6 mouse cellular contexts compared by ENCODE assay signal in genomic region chr7:127458371-127459122, GRCm38 (mm10). TPM values are rescaled to one million over a fixed set of nuclear protein-coding genes. Genes with fewer than 3 reads are reported as not detected.
DNase-seq lines count a peak whose midpoint lies in the region; ATAC-seq and TF ChIP-seq lines count a peak whose summit lies in the region.
"Not testable (repeated sequence)": the region's sequence is repeated elsewhere in the genome, so short reads cannot be mapped to it uniquely, and the experiment has no call there.
"Had no signal": no experiment of that assay in that cellular context is flagged by ENCODE, and none has a peak within 500 bp of the region (broad histone marks: within the 10 kb centered on the region; RNA-seq: fewer than 3 reads in every experiment).

No protein-coding gene starts in this region.

- peak; percentile 18; the same call in 1 of the 2 replicates for ATAC-seq in liver, embryonic 12.5 days
- ATAC-seq in liver, embryonic 14.5 days (ENCODE audit: insufficient read depth), result 0 out of 2 replicates have a peak, but pooled peaks have one; percentile 5
- ATAC-seq in midbrain, embryonic 11.5 days (ENCODE audit: low FRiP score), result not testable (repeated sequence)

- TF ChIP-seq CTCF in liver, embryonic 14.5 days (IDR thresholded peaks at IDR 0.05; ENCODE audit: low read depth), result not testable (repeated sequence)

- not testable (repeated sequence) for H3K27me3 ChIP-seq in liver, embryonic 12.5 days (replicated peaks); liver, embryonic 14.5 days (ENCODE audit: control insufficient read depth, insufficient read depth, low read length); midbrain, embryonic 11.5 days (ENCODE audit: control insufficient read depth, insufficient read depth, low read length)

- not testable (repeated sequence) for H3K9me3 ChIP-seq in ES-E14 (ENCODE audit: control insufficient read depth, insufficient read depth, low read depth, low read length); liver, embryonic 14.5 days (ENCODE audit: control insufficient read depth, low read length); midbrain, embryonic 11.5 days (ENCODE audit: control insufficient read depth, low read length)
- peaks cover 12% of the 10 kb centered on the region for H3K9me3 ChIP-seq in liver, embryonic 12.5 days (replicated peaks)

- H3K36me3 ChIP-seq in ES-E14 (ENCODE audit: control insufficient read depth, insufficient read depth, low read length, poor library complexity, severe bottlenecking), result peaks cover 19% of the 10 kb centered on the region
- peaks cover 78% of the 10 kb centered on the region for H3K36me3 ChIP-seq in liver, embryonic 12.5 days
- not testable (repeated sequence) for H3K36me3 ChIP-seq in liver, embryonic 14.5 days (replicated peaks; ENCODE audit: control insufficient read depth, insufficient read depth, low read depth)
- H3K36me3 ChIP-seq in midbrain, embryonic 11.5 days (ENCODE audit: control insufficient read depth, insufficient read depth, low read length), result peaks cover 14% of the 10 kb centered on the region

- 0 out of 2 replicates have a peak overlapping the region, but pooled peaks have one; percentile 27 for H3K4me2 ChIP-seq in liver, embryonic 12.5 days
- H3K4me2 ChIP-seq in liver, embryonic 14.5 days (ENCODE audit: low read depth); midbrain, embryonic 11.5 days: not testable (repeated sequence)

- peak overlapping the region; percentile 2; the same call in 1 of the 2 replicates for H3K27ac ChIP-seq in ES-E14 (ENCODE audit: insufficient read depth, low read depth, low read length, poor library complexity, severe bottlenecking)
- not testable (repeated sequence) for H3K27ac ChIP-seq in liver, embryonic 12.5 days; liver, embryonic 14.5 days; midbrain, embryonic 11.5 days (ENCODE audit: low read depth, low read length)

- H3K4me1 ChIP-seq in ES-E14 (ENCODE audit: control insufficient read depth in 2 of 2, insufficient read depth in 2 of 2, low read length in 2 of 2, poor library complexity in 1 of 2); liver, embryonic 14.5 days (replicated peaks; ENCODE audit: control insufficient read depth in 2 of 2, insufficient read depth in 2 of 2, low read length in 1 of 2); midbrain, embryonic 11.5 days (ENCODE audit: control insufficient read depth, insufficient read depth, low read length): not testable (repeated sequence)
- H3K4me1 ChIP-seq in liver, embryonic 12.5 days, result peaks cover 13% of the 10 kb centered on the region; the same call in 1 of the 2 replicates

- in situ Hi-C loops in ES-E14 (cut with MboI; ENCODE audit: low sequenced_read_pairs in 2 of 2, unreplicated experiment in 2 of 2), result not testable (repeated sequence)

- not testable (repeated sequence) for TF ChIP-seq EP300 in liver, embryonic 14.5 days (IDR thresholded peaks at IDR 0.05; ENCODE audit: low read depth)

- WGBS in liver, embryonic 12.5 days (ENCODE audit: insufficient replicate concordance), result 80% methylated on average over 3 of the region's 3 CpGs
- 77% methylated on average over 3 of the region's 3 CpGs for WGBS in liver, embryonic 14.5 days (ENCODE audit: insufficient replicate concordance)
- 82% methylated on average over 3 of the region's 3 CpGs for whole genome bisulfite sequencing in midbrain, embryonic 11.5 days

- H3K9ac ChIP-seq in ES-E14 (ENCODE audit: insufficient read depth, low read depth, low read length, poor library complexity, severe bottlenecking); liver, embryonic 12.5 days; liver, embryonic 14.5 days (replicated peaks); midbrain, embryonic 11.5 days (ENCODE audit: low read length): not testable (repeated sequence)

- DNase-seq in ES-E14 (ENCODE audit: low read depth, low spot score); liver, embryonic 14.5 days (ENCODE audit: low read depth in 3 of 3, low spot score in 3 of 3): not testable (repeated sequence)
- peak; percentile 65 for DNase-seq in ZHBTc4 (ENCODE audit: low read depth, low spot score)
- peak; percentile 62 for DNase-seq in midbrain, embryonic 11.5 days (ENCODE audit: low spot score, missing footprints)

- not testable (repeated sequence) for H3K4me3 ChIP-seq in ES-E14 (ENCODE audit: insufficient read depth in 1 of 2, low read depth in 1 of 2, low read length in 2 of 2, poor library complexity in 1 of 2, severe bottlenecking in 1 of 2); liver, embryonic 12.5 days; liver, embryonic 14.5 days (ENCODE audit: insufficient read depth in 1 of 2, low read depth in 2 of 2, low read length in 2 of 2); midbrain, embryonic 11.5 days (ENCODE audit: low read depth, low read length)

TF ChIP-seq in ES-E14, 5 proteins besides CTCF, POLR2A, EP300 and RAD21:
- peak; percentile 80; the same call in 1 of the 2 replicates for TF ChIP-seq ZNF384 (IDR thresholded peaks at IDR 0.05; ENCODE audit: low read depth, low read length)

RNA-seq across cellular contexts. Expression of gene Prr14, which starts 0.9 kb away (rescaled TPM):
- 16.3 and 17.1 TPM in 2 replicates for total RNA-seq in ES-E14 (2012; rRNA removed)
- polyA plus RNA-seq in liver, embryonic 12.5 days (2016; fragmentation: Nextera tagmentation; extraction: Ambion mirVana), result 29.6 and 31.0 TPM in 2 replicates
- polyA plus RNA-seq in liver, embryonic 14.5 days (2012; rRNA removed), result 21.2 and 22.9 TPM in 2 replicates
- 20.3 and 23.2 TPM in 2 replicates for polyA plus RNA-seq in liver, embryonic 14.5 days (2014; fragmentation: Nextera tagmentation; extraction: Ambion mirVana)
- polyA plus RNA-seq in midbrain, embryonic 11.5 days (2014; fragmentation: Nextera tagmentation; extraction: Ambion mirVana), result 70.3 and 72.4 TPM in 2 replicates

RNA-seq across cellular contexts. Expression of gene Zfp689, which starts 9.6 kb away (rescaled TPM):
- 2.5 and 3.5 TPM in 2 replicates for total RNA-seq in ES-E14 (2012; rRNA removed)
- 3.1 and 3.3 TPM in 2 replicates for polyA plus RNA-seq in liver, embryonic 12.5 days (2016; fragmentation: Nextera tagmentation; extraction: Ambion mirVana)
- 1.8 and 2.1 TPM in 2 replicates for polyA plus RNA-seq in liver, embryonic 14.5 days (2012; rRNA removed)
- polyA plus RNA-seq in liver, embryonic 14.5 days (2014; fragmentation: Nextera tagmentation; extraction: Ambion mirVana), result 1.3 and 1.4 TPM in 2 replicates
- 12.6 and 15.0 TPM in 2 replicates for polyA plus RNA-seq in midbrain, embryonic 11.5 days (2014; fragmentation: Nextera tagmentation; extraction: Ambion mirVana)

RNA-seq across cellular contexts. Expression of gene Fbrs, which starts 20.5 kb away (rescaled TPM):
- 11.1 and 13.4 TPM in 2 replicates for total RNA-seq in ES-E14 (2012; rRNA removed)
- 6.9 and 8.1 TPM in 2 replicates for polyA plus RNA-seq in liver, embryonic 12.5 days (2016; fragmentation: Nextera tagmentation; extraction: Ambion mirVana)
- polyA plus RNA-seq in liver, embryonic 14.5 days (2012; rRNA removed), result 7.3 and 9.8 TPM in 2 replicates
- polyA plus RNA-seq in liver, embryonic 14.5 days (2014; fragmentation: Nextera tagmentation; extraction: Ambion mirVana), result 4.2 and 4.7 TPM in 2 replicates
- 9.8 and 10.7 TPM in 2 replicates for polyA plus RNA-seq in midbrain, embryonic 11.5 days (2014; fragmentation: Nextera tagmentation; extraction: Ambion mirVana)

RNA-seq across cellular contexts. Expression of gene Zfp688, which starts 36.7 kb away (rescaled TPM):
- total RNA-seq in ES-E14 (2012; rRNA removed), result 12.5 and 17.3 TPM in 2 replicates
- 11.0 and 11.6 TPM in 2 replicates for polyA plus RNA-seq in liver, embryonic 12.5 days (2016; fragmentation: Nextera tagmentation; extraction: Ambion mirVana)
- 5.6 and 6.5 TPM in 2 replicates for polyA plus RNA-seq in liver, embryonic 14.5 days (2012; rRNA removed)
- polyA plus RNA-seq in liver, embryonic 14.5 days (2014; fragmentation: Nextera tagmentation; extraction: Ambion mirVana), result 8.8 and 8.9 TPM in 2 replicates
- polyA plus RNA-seq in midbrain, embryonic 11.5 days (2014; fragmentation: Nextera tagmentation; extraction: Ambion mirVana), result 32.7 and 34.5 TPM in 2 replicates

RNA-seq across cellular contexts. Expression of gene Zfp764, which starts 51.9 kb away (rescaled TPM):
- total RNA-seq in ES-E14 (2012; rRNA removed), result 3.3 and 4.2 TPM in 2 replicates
- polyA plus RNA-seq in liver, embryonic 12.5 days (2016; fragmentation: Nextera tagmentation; extraction: Ambion mirVana), result 2.4 and 2.5 TPM in 2 replicates
- 0.94 and 1.3 TPM in 2 replicates for polyA plus RNA-seq in liver, embryonic 14.5 days (2012; rRNA removed)
- 1.1 and 1.5 TPM in 2 replicates for polyA plus RNA-seq in liver, embryonic 14.5 days (2014; fragmentation: Nextera tagmentation; extraction: Ambion mirVana)
- polyA plus RNA-seq in midbrain, embryonic 11.5 days (2014; fragmentation: Nextera tagmentation; extraction: Ambion mirVana), result 6.8 and 7.1 TPM in 2 replicates
- polyA plus RNA-seq: erythroblast, embryonic 14.5 days had no signal
